In the genomic region with DNA sequence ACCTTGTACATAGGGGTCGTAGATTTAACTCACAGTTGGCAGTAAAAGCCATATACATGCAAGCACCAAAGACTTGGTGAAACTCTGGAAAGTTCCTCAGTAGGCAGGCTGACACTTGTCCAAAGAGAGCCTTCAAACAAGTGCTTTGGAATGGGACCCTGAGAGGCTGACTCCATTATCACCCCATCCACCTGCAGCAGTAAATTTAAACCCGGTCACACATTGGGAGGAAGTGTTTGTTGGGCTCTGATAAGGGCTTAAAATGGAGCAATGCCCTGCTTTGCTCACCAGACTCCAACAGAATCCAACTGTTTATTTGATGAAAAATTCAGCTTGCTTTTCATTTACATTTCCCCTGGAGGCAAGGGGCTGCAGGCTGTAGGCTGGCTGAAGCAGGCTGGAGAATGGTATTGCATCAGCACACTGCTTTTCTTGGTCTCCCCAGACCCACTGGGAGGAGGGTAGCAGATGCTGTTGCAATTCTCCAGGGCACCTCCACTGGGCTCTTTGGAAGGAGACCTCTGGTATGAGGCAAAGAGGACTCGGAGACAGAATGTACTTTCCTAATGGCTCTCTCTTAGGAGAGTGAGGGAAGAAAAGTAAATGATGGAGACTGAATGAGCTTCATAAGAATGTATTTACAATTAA, we compare ENCODE assay signal across 18 mouse cellular contexts.
DNase-seq lines count a peak whose midpoint lies in the region; ATAC-seq lines count a peak whose summit lies in the region.
"Had no signal": no experiment of that assay in that cellular context is flagged by ENCODE, and none has a peak within 500 bp of the region (broad histone marks: within the 10 kb centered on the region; RNA-seq: fewer than 3 reads in every experiment).

No protein-coding gene starts in this region.

- H3K4me3 ChIP-seq in liver, embryonic 13.5 days (replicated peaks) = no peak overlapping the region
- H3K4me3 ChIP-seq: embryonic facial prominence, embryonic 13.5 days; heart, embryonic 13.5 days; hindbrain, embryonic 15.5 days; intestine, embryonic 15.5 days; kidney, embryonic 15.5 days; limb, embryonic 15.5 days; lung, embryonic 15.5 days had no signal

- no peak overlapping the region for H3K4me2 ChIP-seq in liver, embryonic 13.5 days
- H3K4me2 ChIP-seq: embryonic facial prominence, embryonic 13.5 days; heart, embryonic 13.5 days; hindbrain, embryonic 15.5 days; intestine, embryonic 15.5 days; kidney, embryonic 15.5 days; limb, embryonic 15.5 days; lung, embryonic 15.5 days had no signal

- H3K9me3 ChIP-seq in liver, embryonic 13.5 days (replicated peaks) = no peaks in the 10 kb centered on the region
- H3K9me3 ChIP-seq: embryonic facial prominence, embryonic 13.5 days; heart, embryonic 13.5 days; hindbrain, embryonic 15.5 days; intestine, embryonic 15.5 days; kidney, embryonic 15.5 days; limb, embryonic 15.5 days; lung, embryonic 15.5 days had no signal

- peak; percentile 81 for ATAC-seq in liver, embryonic 13.5 days (ENCODE audit: low read depth)
- ATAC-seq: forebrain, embryonic 14.5 days; intestine, embryonic 15.5 days had no signal

- no peaks in the 10 kb centered on the region for H3K27me3 ChIP-seq in liver, embryonic 13.5 days
- H3K27me3 ChIP-seq: embryonic facial prominence, embryonic 13.5 days; heart, embryonic 13.5 days; hindbrain, embryonic 15.5 days; intestine, embryonic 15.5 days; kidney, embryonic 15.5 days; limb, embryonic 15.5 days; lung, embryonic 15.5 days had no signal

- no peaks in the 10 kb centered on the region for H3K36me3 ChIP-seq in liver, embryonic 13.5 days
- H3K36me3 ChIP-seq: embryonic facial prominence, embryonic 13.5 days; heart, embryonic 13.5 days; hindbrain, embryonic 15.5 days; intestine, embryonic 15.5 days; kidney, embryonic 15.5 days; limb, embryonic 15.5 days; lung, embryonic 15.5 days had no signal

- intact Hi-C loops in left cerebral cortex, postnatal 14 days (cut with DNase I) = no loop called here

- H3K9ac ChIP-seq in liver, embryonic 13.5 days = no peak overlapping the region
- H3K9ac ChIP-seq: embryonic facial prominence, embryonic 13.5 days; heart, embryonic 13.5 days; hindbrain, embryonic 15.5 days; intestine, embryonic 15.5 days; kidney, embryonic 15.5 days; limb, embryonic 15.5 days; lung, embryonic 15.5 days had no signal

- H3K27ac ChIP-seq in liver, embryonic 13.5 days = no peak overlapping the region; the same call in 1 of the 2 replicates
- H3K27ac ChIP-seq: embryonic facial prominence, embryonic 13.5 days; heart, embryonic 13.5 days; hindbrain, embryonic 15.5 days; intestine, embryonic 15.5 days; kidney, embryonic 15.5 days; limb, embryonic 15.5 days; lung, embryonic 15.5 days had no signal

- DNase-seq in retina, embryonic 14.5 days (ENCODE audit: low spot score) = peak; percentile 5
- DNase-seq in retina, postnatal 1 day = no peak
- DNase-seq in c-Kit-positive CD71-positive TER-119-positive erythroid progenitor cells, embryonic 14.5 days (ENCODE audit: low spot score) = peak; percentile 4
- DNase-seq in liver, embryonic 13.5 days = peak; percentile 23
- DNase-seq in layer of hippocampus, adult 8-10 months (ENCODE audit: low spot score in 2 of 2) = no peak
- DNase-seq in left cerebral cortex, postnatal 14 days (ENCODE audit: low spot score in 2 of 2) = no peak
- no peak for DNase-seq in spleen, adult 18-20 months
- DNase-seq: cerebellum, postnatal 10 days; gastrocnemius, postnatal 25 days; right cerebral cortex, adult 18-20 months had no signal

- peaks cover 21% of the 10 kb centered on the region for H3K4me1 ChIP-seq in liver, embryonic 13.5 days (replicated peaks)
- H3K4me1 ChIP-seq: embryonic facial prominence, embryonic 13.5 days; heart, embryonic 13.5 days; hindbrain, embryonic 15.5 days; intestine, embryonic 15.5 days; kidney, embryonic 15.5 days; limb, embryonic 15.5 days; lung, embryonic 15.5 days had no signal

- 29% methylated on average over 3 of the region's 3 CpGs for WGBS in liver, embryonic 13.5 days (ENCODE audit: insufficient replicate concordance)

Comparison
In these comparisons a context has a peak if more than half of its experiments do, and no peak if none do; other contexts are left out.
1. DNase-seq: peak in retina, embryonic 14.5 days (single experiment), c-Kit-positive CD71-positive TER-119-positive erythroid progenitor cells, embryonic 14.5 days (single experiment) and liver, embryonic 13.5 days (single experiment); none in retina, postnatal 1 day (single experiment), layer of hippocampus, adult 8-10 months (0 of 2), left cerebral cortex, postnatal 14 days (0 of 2) and spleen, adult 18-20 months (0 of 2).